Mouse (Mus musculus): ENCODE measurements around the gene Agtr1a.

- TF ChIP-seq CTCF (IDR thresholded peaks at IDR 0.05; ENCODE audit: low read depth) (no peak), EP300 (IDR thresholded peaks at IDR 0.05; ENCODE audit: low read depth) (no peak)
Observed at GRCm38 (mm10) chr13:30427008-30427407, 90.8 kb downstream of the Agtr1a start.
